Mouse (Mus musculus) heart, adult 18-20 months (tissue): ENCODE data around the gene Flt3. TPM values are rescaled to one million over a fixed set of nuclear protein-coding genes. Genes with fewer than 3 reads are reported as not detected.

Source experiments
- DNase-seq, 2 experiments: peaks; one replicate each; pipeline ENCODE4 v3.0.0; 2021 to 2022; ENCODE audit warnings: mixed read lengths in 1 of 2
- microRNA-seq, 2 experiments: library from miRNA; unstranded; fragments of <30 nt; microRNA quantifications; one replicate each; pipeline ENCODE4 v1.2.0; 2022
- total RNA-seq, 2 experiments: library from RNA; stranded (reverse); gene quantifications; 2 replicates each; pipeline ENCODE4 v1.2.3; 2021

Flt3 gene
- total RNA-seq, 2 experiments from 2014 or later = 0.10 to 0.62 TPM

GRCm38 (mm10) chr5:147284365-147284764 is 115.9 kb downstream of the Flt3 start:
- no peak for DNase-seq

Small RNA genes lying within 50 kb of the gene (microRNA-seq; reads per million reads assigned to microRNA genes)
- gene Mir7k = 0.38 to 0.54 reads per million in 2 experiments

Other genes with a start within 250 kb of the Flt3 start
- gene Gsx1, start 211.8 kb downstream of the Flt3 start, total RNA-seq = not detected
- gene Pdx1, start 130.5 kb downstream of the Flt3 start, total RNA-seq = not detected
- not detected for gene Cdx2, start 93.2 kb downstream of the Flt3 start, total RNA-seq
- not detected for gene Urad, start 78.0 kb downstream of the Flt3 start, total RNA-seq
- gene Pan3, start 29.7 kb upstream of the Flt3 start, total RNA-seq = 10 to 100 TPM; 21.1 to 34.4 TPM